Mouse (Mus musculus) hindbrain, embryonic 13.5 days (tissue): ENCODE measurements around the gene Gm12830. TPM values are rescaled to one million over a fixed set of nuclear protein-coding genes. Genes with fewer than 3 reads are reported as not detected.
A peak's percentile ranks its signal among the peaks of the same experiment; 100 is the strongest.

Experiments used
- ATAC-seq: fragments of 200-750 bp; cut with Nextera tagmentation; 2 replicates; pipeline ENCODE4 v1.8.0; 2017; ENCODE audit warnings: moderate TSS enrichment; ENCODE audit not compliant: low FRiP score
- H3K27ac ChIP-seq: fragments of 300-500 bp; sonication (generic); 2 replicates; pipeline ENCODE4 v1.5.1; 2015; ENCODE audit warnings: inconsistent platforms, mild to moderate bottlenecking, moderate library complexity
- H3K27me3 ChIP-seq: fragments of 300-500 bp; sonication (generic); 2 replicates; pipeline ENCODE4 v1.6.1; 2015; ENCODE audit warnings: mild to moderate bottlenecking, inconsistent platforms
- H3K36me3 ChIP-seq: fragments of 300-500 bp; sonication (generic); 2 replicates; pipeline ENCODE4 v1.6.1; 2015; ENCODE audit warnings: mild to moderate bottlenecking, inconsistent platforms
- H3K4me1 ChIP-seq: fragments of 300-500 bp; sonication (generic); replicated peaks from 2 replicates; pipeline ENCODE4 v1.6.1; 2015; ENCODE audit warnings: inconsistent platforms
- H3K4me2 ChIP-seq: fragments of 300-500 bp; sonication (generic); 2 replicates; pipeline ENCODE4 v1.6.1; 2015; ENCODE audit warnings: inconsistent platforms, mild to moderate bottlenecking, moderate library complexity
- H3K4me3 ChIP-seq: fragments of 300-500 bp; sonication (generic); 2 replicates; pipeline ENCODE4 v1.5.1; 2015; ENCODE audit warnings: mild to moderate bottlenecking, inconsistent platforms
- H3K9ac ChIP-seq: fragments of 300-500 bp; sonication (generic); 2 replicates; pipeline ENCODE4 v1.6.1; 2015; ENCODE audit warnings: mild to moderate bottlenecking, inconsistent platforms
- H3K9me3 ChIP-seq: fragments of 300-500 bp; sonication (generic); 2 replicates; pipeline ENCODE4 v1.6.1; 2016; ENCODE audit warnings: inconsistent platforms
- WGBS: fragments of 180-500 bp; shearing (Covaris S2); methylation state at CpG from one replicate; pipeline ENCODE4 v1.1.7; 2015; 5-methylcytosine and 5-hydroxymethylcytosine counted together
- polyA plus RNA-seq: library from polyadenylated mRNA; unstranded; fragments of >200 nt; fragmentation: Nextera tagmentation; extraction: Ambion mirVana; gene quantifications from 2 replicates; pipeline ENCODE4 v1.2.1, GENCODE M21; 2015

Gene Gm12830
- polyA plus RNA-seq, 1 experiment from 2014 or later = not detected

DNA sequence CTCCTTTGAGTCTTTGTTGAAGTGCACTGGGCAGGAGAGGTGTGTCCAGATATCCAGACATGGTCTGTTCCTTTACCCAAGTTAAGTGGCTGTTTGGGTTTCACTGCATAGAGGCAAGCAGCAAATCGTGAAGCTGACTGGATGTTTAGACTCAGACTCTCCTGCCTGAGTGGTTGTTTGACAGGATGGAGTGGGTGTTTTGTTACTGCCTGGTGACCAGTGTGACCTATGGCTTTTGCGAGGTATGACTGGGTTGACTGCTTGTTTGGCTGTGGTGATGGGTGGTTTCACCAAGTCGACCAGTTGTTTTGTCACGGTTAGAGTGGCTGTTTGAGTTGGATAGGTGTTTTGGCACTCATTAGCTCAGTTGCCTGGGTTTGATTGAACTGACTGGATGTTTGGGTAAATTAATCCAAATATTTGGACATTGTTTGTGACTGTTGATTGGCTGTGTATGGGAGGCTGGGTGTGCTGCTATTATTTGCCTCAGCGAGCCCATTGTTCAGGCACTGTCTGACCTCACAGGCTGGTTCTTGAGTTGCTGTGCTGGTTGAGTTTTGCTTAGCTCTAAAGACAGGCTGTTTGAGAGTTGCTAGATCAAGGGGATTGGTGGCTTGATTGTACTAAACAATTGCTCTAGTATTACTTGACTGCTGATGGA is 24.1 kb upstream of the Gm12830 start:
- no peaks in the 10 kb centered on the region for H3K36me3 ChIP-seq
- peaks cover 36% of the 10 kb centered on the region for H3K27me3 ChIP-seq
- no peak for ATAC-seq
- H3K4me2 ChIP-seq = no peak overlapping the region
- WGBS = 35% methylated on average over 5 of the region's 5 CpGs
- H3K4me3 ChIP-seq = no peak overlapping the region
- H3K27ac ChIP-seq = no peak overlapping the region
- H3K4me1 ChIP-seq = peaks cover 10% of the 10 kb centered on the region; the same call in 1 of the 2 replicates
- no peak overlapping the region for H3K9ac ChIP-seq
- H3K9me3 ChIP-seq = no peaks in the 10 kb centered on the region

DNA sequence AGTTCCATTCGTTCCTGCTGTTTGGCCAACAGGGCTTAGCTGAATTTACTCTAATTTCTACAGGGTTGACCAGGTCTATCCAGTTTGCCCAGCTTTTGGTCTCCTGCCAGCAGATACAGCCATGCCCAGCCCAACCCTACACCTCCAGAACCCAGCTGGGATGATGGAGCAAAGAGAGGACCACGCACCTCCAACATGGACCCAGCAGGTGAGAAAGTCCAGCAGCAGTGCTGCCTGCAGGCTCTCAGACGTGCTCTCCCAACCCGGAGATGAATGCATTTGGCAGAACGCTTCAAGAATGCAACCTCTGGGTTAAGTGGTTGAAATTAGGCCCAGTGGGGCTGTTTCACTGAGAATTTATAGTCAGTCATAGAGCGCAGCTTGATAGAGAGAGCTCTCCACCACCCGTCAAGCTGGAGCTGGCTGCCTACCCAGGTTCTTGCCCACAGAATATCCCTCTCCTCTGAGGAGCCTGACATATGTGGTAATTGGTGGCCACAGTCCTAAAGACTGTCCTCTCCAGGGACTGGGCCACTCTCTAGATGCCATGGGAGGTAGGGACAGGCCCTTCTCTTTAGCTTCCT is 23.4 kb upstream of the Gm12830 start:
- 65% methylated on average over 7 of the region's 7 CpGs for WGBS
- Histone ChIP-seq H3K9ac (no peak overlapping the region), H3K4me3 (no peak overlapping the region), H3K27ac (no peak overlapping the region), H3K27me3 (peaks cover 39% of the 10 kb centered on the region), H3K36me3 (no peaks in the 10 kb centered on the region), H3K4me1 (peaks cover 10% of the 10 kb centered on the region; the same call in 1 of the 2 replicates), H3K9me3 (no peaks in the 10 kb centered on the region), H3K4me2 (no peak overlapping the region)
- no peak for ATAC-seq

DNA sequence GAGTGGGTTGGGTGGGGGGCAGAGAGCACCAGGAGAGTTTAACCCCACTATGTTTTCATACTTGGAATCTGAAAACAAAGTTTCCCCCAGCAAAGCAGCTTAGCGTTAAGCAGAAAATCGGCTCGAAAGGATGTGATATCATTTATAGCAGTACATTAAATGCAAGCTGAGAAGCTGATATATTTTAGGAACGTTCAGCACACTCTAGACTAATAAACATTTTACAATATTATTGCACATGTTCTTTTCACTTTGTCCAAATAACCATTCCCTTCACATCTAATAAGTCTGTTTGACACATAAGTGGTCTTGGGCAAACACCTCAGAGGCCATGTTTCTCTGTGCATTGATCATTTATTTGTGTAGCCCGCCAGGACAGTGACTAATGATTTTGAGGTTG is 17.4 kb upstream of the Gm12830 start:
- H3K27me3 ChIP-seq = peaks cover 15% of the 10 kb centered on the region; the same call in 1 of the 2 replicates
- ATAC-seq = no peak
- H3K4me1 ChIP-seq = no peaks in the 10 kb centered on the region
- no peaks in the 10 kb centered on the region for H3K9me3 ChIP-seq
- no peaks in the 10 kb centered on the region for H3K36me3 ChIP-seq
- no peak overlapping the region for H3K27ac ChIP-seq
- no peak overlapping the region for H3K9ac ChIP-seq
- H3K4me3 ChIP-seq = no peak overlapping the region
- no peak overlapping the region for H3K4me2 ChIP-seq
- 83% methylated on average over 5 of the region's 5 CpGs for WGBS

DNA sequence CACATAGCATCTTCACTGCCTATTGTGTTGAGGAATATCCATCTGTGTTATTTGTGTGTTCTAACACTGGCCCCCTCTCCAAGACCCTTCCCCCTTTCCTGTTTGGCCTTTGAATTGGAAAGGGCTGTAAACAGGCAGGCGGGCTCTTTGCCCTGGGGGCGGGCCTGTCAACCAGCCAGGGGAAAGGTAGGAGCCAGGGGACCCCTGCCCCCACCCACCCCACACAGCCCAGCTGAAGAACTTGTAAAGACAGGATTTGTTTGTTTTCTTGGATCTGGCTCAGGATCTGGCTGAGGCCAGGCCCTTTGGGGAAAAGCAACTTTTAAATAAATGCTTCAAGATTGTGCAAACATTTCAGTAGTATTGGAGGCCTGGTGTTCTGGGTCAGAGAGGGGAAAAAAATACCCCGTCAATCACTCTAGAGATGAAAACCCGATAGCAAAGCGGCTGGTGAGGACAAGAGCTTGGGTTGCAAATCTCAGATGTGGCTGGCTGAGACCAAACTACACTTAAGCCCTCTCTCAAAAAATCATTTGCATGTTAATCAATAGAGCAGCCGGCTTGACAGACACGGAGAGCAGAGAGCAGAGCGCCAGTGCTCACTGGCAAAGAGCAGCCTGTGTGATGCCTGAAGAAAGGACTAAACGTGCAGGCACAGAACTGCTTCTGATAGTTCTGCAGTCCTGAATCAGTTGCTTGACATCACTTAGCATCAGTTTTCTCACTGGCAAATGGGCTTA is 2.4 kb upstream of the Gm12830 start:
- Histone ChIP-seq H3K4me2 (no peak overlapping the region), H3K36me3 (no peaks in the 10 kb centered on the region), H3K9me3 (no peaks in the 10 kb centered on the region), H3K27ac (no peak overlapping the region), H3K4me1 (peaks cover 28% of the 10 kb centered on the region), H3K4me3 (no peak overlapping the region), H3K9ac (no peak overlapping the region), H3K27me3 (peaks cover 65% of the 10 kb centered on the region)
- no peak for ATAC-seq
- WGBS = 8% methylated on average over 9 of the region's 9 CpGs

DNA sequence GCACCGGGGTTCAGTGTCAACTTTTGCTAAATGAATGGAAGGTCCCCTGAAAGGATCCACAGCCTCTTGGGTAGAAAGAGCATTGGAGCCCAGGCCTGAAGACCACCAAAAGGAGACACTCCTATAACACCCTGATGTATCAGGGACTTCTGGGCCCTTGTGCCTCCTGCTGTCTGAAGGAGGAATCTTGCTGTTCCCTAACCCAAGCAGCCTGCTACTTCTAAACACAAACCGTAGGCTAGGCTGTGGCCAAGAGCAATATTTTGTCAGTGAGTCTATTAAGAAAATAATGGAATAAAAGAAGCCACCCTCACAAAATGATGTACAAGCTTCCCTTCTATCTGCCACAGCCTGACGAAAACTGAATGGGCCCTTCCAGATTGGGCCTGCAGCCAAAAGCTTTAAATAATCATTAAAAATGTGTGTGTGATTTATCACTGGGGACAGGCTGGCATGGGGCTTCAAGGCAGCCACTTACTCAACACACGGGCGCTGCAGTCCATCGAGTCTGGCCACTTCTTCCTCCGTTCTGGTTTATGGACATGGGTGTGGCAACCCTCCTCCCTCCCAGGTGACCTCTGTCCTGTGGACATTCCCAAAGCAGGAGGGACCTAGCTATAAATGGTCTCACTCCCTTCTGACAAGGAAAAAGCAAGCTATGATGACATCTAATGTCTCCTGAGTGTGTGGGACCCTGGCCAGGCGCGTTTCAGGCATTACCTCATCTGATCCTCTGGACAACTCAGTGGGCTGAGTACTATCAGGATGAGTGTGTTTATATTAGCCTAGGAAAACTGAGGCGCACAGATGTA is 13.5 kb downstream of the Gm12830 start:
- no peak for ATAC-seq
- H3K9me3 ChIP-seq = no peaks in the 10 kb centered on the region
- H3K4me1 ChIP-seq = no peaks in the 10 kb centered on the region
- H3K9ac ChIP-seq = no peak overlapping the region
- H3K27ac ChIP-seq = no peak overlapping the region
- no peak overlapping the region for H3K4me2 ChIP-seq
- no peaks in the 10 kb centered on the region for H3K36me3 ChIP-seq
- H3K27me3 ChIP-seq = peaks cover 29% of the 10 kb centered on the region
- H3K4me3 ChIP-seq = no peak overlapping the region
- WGBS = 77% methylated on average over 10 of the region's 10 CpGs

DNA sequence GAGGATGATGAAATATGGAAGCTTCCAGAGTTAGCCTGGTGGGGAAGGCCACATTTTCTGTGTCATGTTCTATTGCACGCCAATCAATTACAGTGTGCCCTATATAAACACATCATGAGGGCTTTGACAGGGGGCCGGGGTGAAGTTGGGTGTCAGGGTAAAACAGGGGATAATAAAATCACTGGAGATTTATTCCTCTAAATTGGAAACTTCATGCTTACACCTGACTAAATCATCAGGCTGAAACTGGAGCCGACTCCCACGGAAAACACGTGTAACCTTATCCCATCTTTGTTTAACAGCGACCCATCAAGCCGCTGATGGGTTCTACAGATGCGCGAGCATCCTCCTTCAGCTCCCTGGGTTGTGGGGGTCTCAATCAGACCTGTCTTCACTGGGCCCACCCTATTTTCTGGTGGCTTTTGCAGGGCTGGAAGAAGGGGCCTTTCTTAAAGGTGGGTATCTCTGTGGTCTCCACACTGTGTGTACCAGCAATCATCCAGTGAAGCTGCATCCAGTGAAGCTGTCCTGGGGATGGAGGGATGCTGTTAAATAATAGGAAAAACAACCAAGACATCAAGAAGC is 19.9 kb downstream of the Gm12830 start:
- peaks cover 78% of the 10 kb centered on the region for H3K27me3 ChIP-seq
- WGBS = 55% methylated on average over 9 of the region's 9 CpGs
- no peak for ATAC-seq
- H3K9ac ChIP-seq = no peak overlapping the region
- H3K9me3 ChIP-seq = no peaks in the 10 kb centered on the region
- H3K27ac ChIP-seq = no peak overlapping the region
- no peak overlapping the region for H3K4me2 ChIP-seq
- peaks cover 15% of the 10 kb centered on the region for H3K4me1 ChIP-seq
- H3K36me3 ChIP-seq = no peaks in the 10 kb centered on the region
- no peak overlapping the region for H3K4me3 ChIP-seq

DNA sequence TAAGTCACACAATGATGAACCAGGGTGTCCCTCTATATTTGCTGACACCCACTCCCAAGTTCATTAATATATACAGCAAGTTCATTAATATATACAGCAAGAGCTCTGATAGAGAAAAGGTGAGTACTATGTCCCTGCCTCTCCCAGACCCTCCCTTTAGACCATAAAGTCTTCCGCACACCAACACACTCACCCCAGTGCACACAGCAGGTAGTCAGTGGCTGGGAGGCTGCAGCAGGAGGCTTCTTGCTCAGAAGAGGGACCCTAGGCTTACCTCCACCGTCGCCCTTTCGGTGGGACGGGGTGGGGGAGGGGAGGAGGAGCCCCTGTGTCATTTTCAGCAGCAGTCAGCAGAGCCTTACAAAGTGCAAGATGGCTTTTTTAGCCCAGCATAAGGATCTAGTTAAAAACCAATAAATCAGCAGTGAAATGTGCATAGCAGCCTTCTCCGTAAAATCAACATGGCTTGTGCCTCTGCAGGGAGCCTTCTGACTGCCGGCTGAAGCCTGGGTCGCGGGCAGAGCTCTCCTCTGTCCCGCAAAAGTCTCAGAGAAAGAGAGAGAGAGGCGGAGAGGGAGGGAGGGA is 20.9 kb downstream of the Gm12830 start:
- Histone ChIP-seq H3K27me3 (peaks cover 82% of the 10 kb centered on the region), H3K9ac (peak overlapping the region; percentile 43; the same call in 1 of the 2 replicates), H3K4me2 (peak overlapping the region; percentile 80), H3K9me3 (no peaks in the 10 kb centered on the region), H3K4me1 (peaks cover 15% of the 10 kb centered on the region), H3K4me3 (peak overlapping the region; percentile 19; the same call in 1 of the 2 replicates), H3K36me3 (no peaks in the 10 kb centered on the region), H3K27ac (no peak overlapping the region)
- WGBS = 3% methylated on average over 7 of the region's 11 CpGs
- ATAC-seq = peak; percentile 19; the same call in 1 of the 2 replicates

GRCm38 (mm10) chr4:114843097-114843721 is 21.7 kb downstream of the Gm12830 start:
- no peak overlapping the region for H3K27ac ChIP-seq
- no peaks in the 10 kb centered on the region for H3K36me3 ChIP-seq

DNA sequence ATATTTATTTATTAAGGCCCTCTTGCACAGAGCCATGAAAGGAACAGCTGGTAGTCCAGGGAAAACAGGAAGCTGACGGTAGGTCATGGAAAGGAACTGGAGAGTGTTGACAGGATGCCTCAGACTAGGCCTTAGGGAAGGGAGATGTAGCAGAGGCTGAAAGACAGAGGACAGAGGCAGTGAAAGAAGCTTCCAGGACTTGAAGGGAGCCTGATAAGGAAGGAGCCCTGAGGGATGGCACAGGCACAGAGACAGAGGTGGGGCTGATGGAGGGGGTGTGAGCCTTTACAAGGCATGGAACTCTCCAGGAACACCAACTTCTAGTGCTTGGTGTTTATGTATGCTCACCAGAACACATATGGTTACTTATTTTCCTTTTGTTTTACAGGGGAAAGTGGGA is 23.1 kb downstream of the Gm12830 start:
- Histone ChIP-seq H3K36me3 (no peaks in the 10 kb centered on the region), H3K27me3 (peaks cover 68% of the 10 kb centered on the region), H3K4me1 (peaks cover 15% of the 10 kb centered on the region), H3K4me2 (no peak overlapping the region), H3K4me3 (no peak overlapping the region), H3K9me3 (peaks cover 5% of the 10 kb centered on the region; the same call in 1 of the 2 replicates), H3K9ac (no peak overlapping the region), H3K27ac (no peak overlapping the region)
- 50% methylated on average over 1 of the region's 1 CpGs for WGBS
- ATAC-seq = no peak

More at GRCm38 (mm10) chr4:114843097-114843721, 21.7 kb downstream of the Gm12830 start:
- Histone ChIP-seq H3K4me1 (peaks cover 15% of the 10 kb centered on the region), H3K4me2 (peak overlapping the region; percentile 80), H3K4me3 (peak overlapping the region; percentile 49), H3K9ac (peak overlapping the region; percentile 70), H3K9me3 (peaks cover under 1% of the 10 kb centered on the region; the same call in 1 of the 2 replicates), H3K27me3 (peaks cover 77% of the 10 kb centered on the region)
- ATAC-seq = peak; percentile 74
- 1% methylated on average over 49 of the region's 51 CpGs for WGBS

GRCm38 (mm10) chr4:114845622-114846021 is 24.1 kb downstream of the Gm12830 start:
- ATAC-seq = no peak
- WGBS = 56% methylated on average over 4 of the region's 4 CpGs
- Histone ChIP-seq H3K4me1 (peaks cover 15% of the 10 kb centered on the region), H3K4me3 (no peak overlapping the region), H3K4me2 (no peak overlapping the region), H3K27ac (no peak overlapping the region), H3K9me3 (peaks cover 5% of the 10 kb centered on the region; the same call in 1 of the 2 replicates), H3K9ac (no peak overlapping the region), H3K36me3 (no peaks in the 10 kb centered on the region), H3K27me3 (peaks cover 64% of the 10 kb centered on the region)

- ATAC-seq = no peak
- 80% methylated on average over 6 of the region's 6 CpGs for WGBS
- Histone ChIP-seq H3K4me1 (peaks cover 15% of the 10 kb centered on the region), H3K27ac (no peak overlapping the region), H3K36me3 (no peaks in the 10 kb centered on the region), H3K4me3 (no peak overlapping the region), H3K9ac (no peak overlapping the region), H3K4me2 (no peak overlapping the region), H3K27me3 (peaks cover 53% of the 10 kb centered on the region), H3K9me3 (peaks cover 5% of the 10 kb centered on the region; the same call in 1 of the 2 replicates)
Observed at GRCm38 (mm10) chr4:114846723-114847122, 25.2 kb downstream of the Gm12830 start.
